Comparison of ENCODE assay signal across 31 mouse cellular contexts in the genomic region with DNA sequence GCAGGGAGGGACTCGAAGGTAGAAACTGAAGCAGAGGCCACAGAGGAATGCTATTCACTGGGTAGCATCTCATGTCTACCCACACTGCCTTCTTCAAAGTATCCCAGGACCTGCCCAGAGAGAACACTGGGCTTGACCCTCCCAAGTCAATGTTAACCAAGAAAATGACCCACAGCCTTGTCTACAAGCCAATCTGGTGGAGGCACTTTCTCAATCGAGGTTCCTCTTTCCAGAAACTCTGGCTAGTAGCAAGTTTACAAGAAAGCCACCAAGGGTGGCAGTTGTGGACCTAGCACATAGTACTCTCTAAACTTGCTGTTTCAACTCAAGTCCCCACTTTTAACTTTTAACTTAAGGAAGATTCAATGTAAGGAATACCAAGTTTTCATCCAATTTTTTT. TPM values are rescaled to one million over a fixed set of nuclear protein-coding genes. Genes with fewer than 3 reads are reported as not detected.
DNase-seq lines count a peak whose midpoint lies in the region; ATAC-seq and TF ChIP-seq lines count a peak whose summit lies in the region.
"Had no signal": no experiment of that assay in that cellular context is flagged by ENCODE, and none has a peak within 500 bp of the region (broad histone marks: within the 10 kb centered on the region; RNA-seq: fewer than 3 reads in every experiment).

No protein-coding gene starts in this region.

- no peaks in the 10 kb centered on the region for H3K27me3 ChIP-seq in hindbrain, embryonic 13.5 days
- H3K27me3 ChIP-seq: embryonic facial prominence, embryonic 13.5 days; forebrain, embryonic 12.5 days; hindbrain, embryonic 12.5 days; liver, embryonic 12.5 days; stomach, embryonic 15.5 days had no signal

- no peaks in the 10 kb centered on the region for H3K9me3 ChIP-seq in hindbrain, embryonic 13.5 days
- H3K9me3 ChIP-seq: embryonic facial prominence, embryonic 13.5 days; forebrain, embryonic 12.5 days; G1E; hindbrain, embryonic 12.5 days; liver, embryonic 12.5 days; stomach, embryonic 15.5 days had no signal

- DNase-seq in gastrocnemius, adult 2 months = no peak
- no peak for DNase-seq in gastrocnemius, postnatal 4 days (ENCODE audit: low spot score in 2 of 2)
- peak; percentile 36 for DNase-seq in MEL-GATA-1-ER (ENCODE audit: extremely low read depth, low read depth)
- no peak for DNase-seq in lung, postnatal 25 days (ENCODE audit: low spot score)
- DNase-seq: adrenal gland, postnatal 36 days; cerebellum, adult 11 months; cerebellum, adult 9-10 months; cerebellum, postnatal 36 days; forebrain, postnatal 0 days; gastrocnemius, postnatal 14 days; heart, postnatal 14 days; kidney, adult 8-10 months; layer of hippocampus, postnatal 36 days; left cerebral cortex, postnatal 4 days; liver, postnatal 0 days; lung, postnatal 10 days; midbrain, embryonic 14.5 days had no signal

- TF ChIP-seq CTCF in gastrocnemius, adult 2 months (IDR thresholded peaks at IDR 0.05) = no peak

- no peak overlapping the region for H3K27ac ChIP-seq in gastrocnemius, adult 2 months
- no peak overlapping the region for H3K27ac ChIP-seq in hindbrain, embryonic 13.5 days
- H3K27ac ChIP-seq: embryonic facial prominence, embryonic 13.5 days; forebrain, embryonic 12.5 days; heart, adult 2 months; hindbrain, embryonic 12.5 days; kidney, postnatal 0 days; liver, embryonic 12.5 days; stomach, embryonic 15.5 days had no signal

- no peak overlapping the region for H3K4me2 ChIP-seq in hindbrain, embryonic 13.5 days
- H3K4me2 ChIP-seq: embryonic facial prominence, embryonic 13.5 days; forebrain, embryonic 12.5 days; hindbrain, embryonic 12.5 days; liver, embryonic 12.5 days; stomach, embryonic 15.5 days had no signal

- intact Hi-C loops in gastrocnemius, adult 2 months (cut with DNase I) = no loop called here

- H3K4me1 ChIP-seq in hindbrain, embryonic 13.5 days (replicated peaks) = no peaks in the 10 kb centered on the region
- H3K4me1 ChIP-seq: embryonic facial prominence, embryonic 13.5 days; forebrain, embryonic 12.5 days; hindbrain, embryonic 12.5 days; stomach, embryonic 15.5 days had no signal

- WGBS in hindbrain, embryonic 13.5 days = 78% methylated on average over 2 of the region's 2 CpGs

- peak overlapping the region; percentile 11; the same call in 1 of the 2 replicates for H3K4me3 ChIP-seq in gastrocnemius, adult 2 months
- no peak overlapping the region for H3K4me3 ChIP-seq in hindbrain, embryonic 13.5 days
- H3K4me3 ChIP-seq: embryonic facial prominence, embryonic 13.5 days; erythroblast, embryonic 14.5 days; forebrain, embryonic 12.5 days; heart, adult 2 months; hindbrain, embryonic 12.5 days; liver, embryonic 12.5 days; stomach, embryonic 15.5 days had no signal

- no peaks in the 10 kb centered on the region for H3K36me3 ChIP-seq in hindbrain, embryonic 13.5 days
- H3K36me3 ChIP-seq: embryonic facial prominence, embryonic 13.5 days; forebrain, embryonic 12.5 days; G1E; hindbrain, embryonic 12.5 days; liver, embryonic 12.5 days; stomach, embryonic 15.5 days had no signal

- ATAC-seq in granulocyte monocyte progenitor cell, adult 5-6 weeks (replicated peaks; ENCODE audit: poor library complexity, severe bottlenecking) = peak; percentile 91
- peak; percentile 74 for ATAC-seq in megakaryocyte progenitor cell, adult 5-6 weeks (replicated peaks; ENCODE audit: poor library complexity)
- no peak for ATAC-seq in hindbrain, embryonic 13.5 days (ENCODE audit: low FRiP score)
- ATAC-seq in erythroblast, adult 5-6 weeks (replicated peaks; ENCODE audit: low FRiP score, poor library complexity, severe bottlenecking) = no peak
- ATAC-seq: forebrain, postnatal 0 days; intestine, embryonic 16.5 days; liver, embryonic 12.5 days; liver, postnatal 0 days had no signal

- H3K9ac ChIP-seq in hindbrain, embryonic 13.5 days = no peak overlapping the region
- H3K9ac ChIP-seq: embryonic facial prominence, embryonic 13.5 days; forebrain, embryonic 12.5 days; forebrain, postnatal 0 days; hindbrain, embryonic 12.5 days; liver, embryonic 12.5 days; liver, postnatal 0 days; stomach, embryonic 15.5 days had no signal

RNA-seq across cellular contexts. Expression of a gene that starts 3.3 kb away (rescaled TPM):
- total RNA-seq in gastrocnemius, adult 2 months (2021) = under 1 TPM; 0.41 to 0.67 TPM
- total RNA-seq in gastrocnemius, postnatal 4 days (2021) = 1 to 10 TPM; 4.7 TPM
- total RNA-seq in granulocyte monocyte progenitor cell, adult 5-6 weeks (2014; fragmentation: Nextera tagmentation) = not detected in 2 replicates
- 0.04 and 0.10 TPM in 2 replicates for total RNA-seq in granulocyte monocyte progenitor cell, adult 5-6 weeks (2017)
- total RNA-seq in megakaryocyte progenitor cell, adult 5-6 weeks (2015) = 0.05 TPM in 1 of 2 replicates, not detected in the other
- total RNA-seq in megakaryocyte progenitor cell, adult 5-6 weeks (2017) = not detected in 2 replicates
- polyA plus RNA-seq in hindbrain, embryonic 13.5 days (2015; fragmentation: Nextera tagmentation; extraction: Ambion mirVana) = 1.7 TPM in 2 replicates
- 0.21 TPM in 1 of 2 replicates, not detected in the other for total RNA-seq in erythroblast, adult 5-6 weeks (2015; ENCODE audit: low replicate concordance)
- total RNA-seq in erythroblast, adult 5-6 weeks (2017; ENCODE audit: low replicate concordance) = 0.42 and 0.43 TPM in 2 replicates
- polyA plus RNA-seq: erythroblast, embryonic 14.5 days; G1E had no signal

RNA-seq across cellular contexts. Expression of a gene that starts 21.6 kb away (rescaled TPM):
- total RNA-seq in gastrocnemius, adult 2 months (2021) = 10 to 100 TPM; 15.2 to 16.2 TPM
- 10 to 100 TPM; 33.2 to 35.4 TPM for total RNA-seq in gastrocnemius, postnatal 4 days (2021)
- total RNA-seq in granulocyte monocyte progenitor cell, adult 5-6 weeks (2014; fragmentation: Nextera tagmentation) = 24.8 and 26.1 TPM in 2 replicates
- total RNA-seq in granulocyte monocyte progenitor cell, adult 5-6 weeks (2017) = 14.3 and 25.7 TPM in 2 replicates
- 23.2 and 23.3 TPM in 2 replicates for total RNA-seq in megakaryocyte progenitor cell, adult 5-6 weeks (2015)
- total RNA-seq in megakaryocyte progenitor cell, adult 5-6 weeks (2017) = 12.3 and 19.7 TPM in 2 replicates
- 121 and 130 TPM in 2 replicates for polyA plus RNA-seq in hindbrain, embryonic 13.5 days (2015; fragmentation: Nextera tagmentation; extraction: Ambion mirVana)
- 6.9 and 15.0 TPM in 2 replicates for total RNA-seq in erythroblast, adult 5-6 weeks (2015; ENCODE audit: low replicate concordance)
- total RNA-seq in erythroblast, adult 5-6 weeks (2017; ENCODE audit: low replicate concordance) = 6.3 and 16.8 TPM in 2 replicates

RNA-seq across cellular contexts. Expression of a gene that starts 33.0 kb away (rescaled TPM):
- 10 to 100 TPM; 26.4 to 29.1 TPM for total RNA-seq in gastrocnemius, adult 2 months (2021)
- 10 to 100 TPM; 22.4 to 25.4 TPM for total RNA-seq in gastrocnemius, postnatal 4 days (2021)
- 5.2 and 8.1 TPM in 2 replicates for total RNA-seq in granulocyte monocyte progenitor cell, adult 5-6 weeks (2014; fragmentation: Nextera tagmentation)
- 1.6 and 3.5 TPM in 2 replicates for total RNA-seq in granulocyte monocyte progenitor cell, adult 5-6 weeks (2017)
- total RNA-seq in megakaryocyte progenitor cell, adult 5-6 weeks (2015) = 9.9 and 10.3 TPM in 2 replicates
- total RNA-seq in megakaryocyte progenitor cell, adult 5-6 weeks (2017) = 3.0 and 3.5 TPM in 2 replicates
- polyA plus RNA-seq in hindbrain, embryonic 13.5 days (2015; fragmentation: Nextera tagmentation; extraction: Ambion mirVana) = 6.0 and 6.2 TPM in 2 replicates
- total RNA-seq in erythroblast, adult 5-6 weeks (2015; ENCODE audit: low replicate concordance) = 1.3 and 11.5 TPM in 2 replicates
- 0.70 and 4.4 TPM in 2 replicates for total RNA-seq in erythroblast, adult 5-6 weeks (2017; ENCODE audit: low replicate concordance)

RNA-seq across cellular contexts. Expression of a gene that starts 51.3 kb away (rescaled TPM):
- 1 to 10 TPM; 1.7 to 7.6 TPM for total RNA-seq in gastrocnemius, adult 2 months (2021)
- total RNA-seq in gastrocnemius, postnatal 4 days (2021) = 1 to 10 TPM; 2.7 to 4.8 TPM
- 4.7 and 6.5 TPM in 2 replicates for total RNA-seq in granulocyte monocyte progenitor cell, adult 5-6 weeks (2014; fragmentation: Nextera tagmentation)
- total RNA-seq in granulocyte monocyte progenitor cell, adult 5-6 weeks (2017) = 8.4 and 8.8 TPM in 2 replicates
- total RNA-seq in megakaryocyte progenitor cell, adult 5-6 weeks (2015) = 7.0 and 10.0 TPM in 2 replicates
- total RNA-seq in megakaryocyte progenitor cell, adult 5-6 weeks (2017) = 12.4 and 13.9 TPM in 2 replicates
- 21.1 and 22.7 TPM in 2 replicates for polyA plus RNA-seq in hindbrain, embryonic 13.5 days (2015; fragmentation: Nextera tagmentation; extraction: Ambion mirVana)
- total RNA-seq in erythroblast, adult 5-6 weeks (2015; ENCODE audit: low replicate concordance) = 7.5 and 15.7 TPM in 2 replicates
- total RNA-seq in erythroblast, adult 5-6 weeks (2017; ENCODE audit: low replicate concordance) = 19.1 and 19.4 TPM in 2 replicates

Comparison
In these comparisons a context has a peak if more than half of its experiments do, and no peak if none do; other contexts are left out.
1. ATAC-seq: peak in granulocyte monocyte progenitor cell, adult 5-6 weeks (single experiment) and megakaryocyte progenitor cell, adult 5-6 weeks (single experiment); none in hindbrain, embryonic 13.5 days (single experiment) and erythroblast, adult 5-6 weeks (single experiment).